Mouse (Mus musculus) neural tube, embryonic 14.5 days (tissue): ENCODE measurements around the gene Rpl34. TPM values are rescaled to one million over a fixed set of nuclear protein-coding genes. Genes with fewer than 3 reads are reported as not detected.
A peak's percentile ranks its signal among the peaks of the same experiment; 100 is the strongest.

Experiments
- ATAC-seq: fragments of 200-750 bp; cut with Nextera tagmentation; 2 replicates; pipeline ENCODE4 v1.8.0; 2017; ENCODE audit warnings: low read depth, mild to moderate bottlenecking, moderate TSS enrichment, moderate library complexity
- H3K27ac ChIP-seq: fragments of 300-500 bp; sonication (generic); 2 replicates; pipeline ENCODE4 v1.5.1; 2014; ENCODE audit warnings: low read depth, mild to moderate bottlenecking, control low read depth, low read length, moderate library complexity, mixed read lengths
- H3K27me3 ChIP-seq: fragments of 300-500 bp; sonication (generic); 2 replicates; pipeline ENCODE4 v1.6.1; 2014; ENCODE audit warnings: low read length; ENCODE audit not compliant: control insufficient read depth, insufficient read depth
- H3K36me3 ChIP-seq: fragments of 300-500 bp; sonication (generic); 2 replicates; pipeline ENCODE4 v1.6.1; 2014; ENCODE audit warnings: low read length, mixed read lengths; ENCODE audit not compliant: control insufficient read depth, insufficient read depth
- H3K4me1 ChIP-seq: fragments of 300-500 bp; sonication (generic); 2 replicates; pipeline ENCODE4 v1.6.1; 2014; ENCODE audit warnings: low read length; ENCODE audit not compliant: control insufficient read depth, insufficient read depth
- H3K4me2 ChIP-seq: fragments of 300-500 bp; sonication (generic); 2 replicates; pipeline ENCODE4 v1.6.1; 2014; ENCODE audit warnings: mild to moderate bottlenecking, low read depth, low read length, control low read depth
- H3K4me3 ChIP-seq: fragments of 300-500 bp; sonication (generic); 2 replicates; pipeline ENCODE4 v1.5.1; 2014; ENCODE audit warnings: low read depth, low read length, control low read depth, mixed read lengths
- H3K9ac ChIP-seq: fragments of 300-500 bp; sonication (generic); replicated peaks from 2 replicates; pipeline ENCODE4 v1.6.1; 2014; ENCODE audit warnings: low read depth, mild to moderate bottlenecking, control low read depth, low read length, mixed read lengths
- H3K9me3 ChIP-seq: fragments of 300-500 bp; sonication (generic); 2 replicates; pipeline ENCODE4 v1.6.1; 2016; ENCODE audit warnings: low read length; ENCODE audit not compliant: control insufficient read depth
- WGBS: fragments of 180-500 bp; shearing (Covaris S2); extraction: QIAGEN DNeasy Blood & Tissue Kit; methylation state at CpG from one replicate; pipeline ENCODE4 v1.1.7; 2014; 5-methylcytosine and 5-hydroxymethylcytosine counted together
- polyA plus RNA-seq: library from polyadenylated mRNA; unstranded; fragments of >200 nt; fragmentation: Nextera tagmentation; extraction: Ambion mirVana; gene quantifications from 2 replicates; pipeline ENCODE4 v1.2.1, GENCODE M21; 2014

Gene Rpl34
- polyA plus RNA-seq, 1 experiment from 2014 or later, result 577 TPM

DNA sequence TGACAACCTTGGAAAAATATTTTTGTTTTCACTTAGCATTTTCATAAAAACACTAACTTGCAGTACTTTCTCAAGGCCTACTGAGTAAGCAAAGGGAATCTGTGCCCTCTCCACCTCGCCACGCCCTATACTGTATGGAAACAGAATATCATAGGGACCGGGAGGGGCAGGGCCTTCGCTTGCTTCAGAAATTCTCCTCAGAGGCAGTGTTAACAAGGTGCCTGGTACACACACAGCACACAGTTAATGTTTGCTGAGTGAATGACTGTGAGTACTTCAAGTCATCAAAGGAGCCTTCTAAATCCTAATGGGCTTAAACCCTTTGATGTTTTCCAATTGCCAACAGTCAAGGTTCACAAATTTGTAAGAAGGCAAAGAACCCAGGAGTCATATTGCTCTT, 11.3 kb downstream of the Rpl34 start:
- no peak for ATAC-seq
- no peak overlapping the region for H3K4me3 ChIP-seq
- H3K9me3 ChIP-seq, result no peaks in the 10 kb centered on the region
- H3K9ac ChIP-seq, result no peak overlapping the region
- 89% methylated on average over 4 of the region's 4 CpGs for WGBS
- H3K4me2 ChIP-seq, result no peak overlapping the region
- no peaks in the 10 kb centered on the region for H3K4me1 ChIP-seq
- H3K27me3 ChIP-seq, result no peaks in the 10 kb centered on the region
- no peak overlapping the region for H3K27ac ChIP-seq
- no peaks in the 10 kb centered on the region for H3K36me3 ChIP-seq

DNA sequence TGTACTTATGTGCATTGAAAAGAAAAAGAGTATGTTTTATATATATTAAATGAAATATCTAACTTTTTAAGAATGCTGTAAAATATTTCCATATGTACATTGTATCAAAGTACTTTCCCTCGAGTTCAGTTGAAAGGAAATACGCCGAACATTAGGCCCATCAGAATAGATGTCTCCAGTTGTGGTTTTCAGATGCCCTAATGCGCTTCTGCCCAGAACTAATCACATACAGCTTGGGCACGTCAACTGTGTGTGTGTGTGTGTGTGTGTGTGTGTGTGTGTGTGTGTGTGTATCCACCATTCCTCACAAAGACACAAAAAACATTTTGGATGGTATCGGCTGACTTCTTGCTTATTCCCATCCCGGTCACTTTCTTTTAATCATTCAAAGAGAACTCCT, 13.6 kb downstream of the Rpl34 start:
- Histone ChIP-seq H3K4me1 (no peaks in the 10 kb centered on the region), H3K36me3 (no peaks in the 10 kb centered on the region), H3K9ac (no peak overlapping the region), H3K9me3 (no peaks in the 10 kb centered on the region), H3K4me2 (no peak overlapping the region), H3K4me3 (no peak overlapping the region), H3K27me3 (no peaks in the 10 kb centered on the region), H3K27ac (no peak overlapping the region)
- no peak for ATAC-seq
- 87% methylated on average over 7 of the region's 7 CpGs for WGBS

GRCm38 (mm10) chr3:130714775-130715568, 15.2 kb downstream of the Rpl34 start:
- Histone ChIP-seq H3K4me1 (no peaks in the 10 kb centered on the region), H3K9me3 (no peaks in the 10 kb centered on the region), H3K27me3 (no peaks in the 10 kb centered on the region), H3K36me3 (no peaks in the 10 kb centered on the region), H3K4me2 (peak overlapping the region; percentile 39), H3K9ac (no peak overlapping the region), H3K27ac (no peak overlapping the region), H3K4me3 (0 out of 2 replicates have a peak overlapping the region, but pooled peaks have one; percentile 16)
- WGBS, result 20% methylated on average over 22 of the region's 22 CpGs
- no peak for ATAC-seq

GRCm38 (mm10) chr3:130712891-130713290, 17.3 kb downstream of the Rpl34 start:
- no peaks in the 10 kb centered on the region for H3K27me3 ChIP-seq
- no peak overlapping the region for H3K9ac ChIP-seq
- H3K4me2 ChIP-seq, result no peak overlapping the region
- no peaks in the 10 kb centered on the region for H3K36me3 ChIP-seq
- no peaks in the 10 kb centered on the region for H3K9me3 ChIP-seq
- 69% methylated on average over 6 of the region's 6 CpGs for WGBS
- no peak overlapping the region for H3K4me3 ChIP-seq
- H3K4me1 ChIP-seq, result peaks cover 7% of the 10 kb centered on the region
- no peak overlapping the region for H3K27ac ChIP-seq
- ATAC-seq, result no peak

DNA sequence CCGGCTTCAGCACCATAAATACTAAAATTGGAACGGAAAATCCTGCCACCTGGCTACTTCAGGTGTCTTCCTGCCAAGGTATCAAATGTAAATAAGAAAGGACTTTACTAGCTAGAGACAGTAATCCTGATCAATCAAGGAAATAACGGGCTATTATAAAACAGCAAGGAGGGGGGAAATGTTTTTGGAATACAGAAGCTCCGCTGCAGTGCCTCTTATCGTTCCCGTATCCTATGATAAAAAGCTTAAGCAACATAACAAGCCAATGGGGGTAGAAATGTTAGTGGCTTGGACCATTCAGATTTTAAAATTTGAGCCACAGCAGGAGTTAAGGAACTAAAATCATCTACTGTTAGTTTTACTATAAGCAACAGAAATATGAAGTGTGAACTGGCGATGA, 20.1 kb downstream of the Rpl34 start:
- Histone ChIP-seq H3K27me3 (no peaks in the 10 kb centered on the region), H3K27ac (no peak overlapping the region), H3K4me2 (peak overlapping the region; percentile 83; the same call in 1 of the 2 replicates), H3K4me1 (peaks cover 16% of the 10 kb centered on the region), H3K4me3 (no peak overlapping the region), H3K36me3 (no peaks in the 10 kb centered on the region), H3K9me3 (no peaks in the 10 kb centered on the region), H3K9ac (no peak overlapping the region)
- WGBS, result 58% methylated on average over 7 of the region's 7 CpGs
- ATAC-seq, result no peak

GRCm38 (mm10) chr3:130708967-130709924, 21.0 kb downstream of the Rpl34 start, which contains the start of gene Ostc:
Gene Ostc (minus strand): TSS chr3:130709444.
- peak within 1 kb of the TSS; percentile 84 for H3K4me3 ChIP-seq
- peak within 1 kb of the TSS; percentile 76 for H3K27ac ChIP-seq
- peak within 1 kb of the TSS; percentile 77 for H3K9ac ChIP-seq
- no peaks in the 10 kb centered on the region for H3K27me3 ChIP-seq
- H3K4me1 ChIP-seq, result peaks cover 16% of the 10 kb centered on the region
- H3K4me2 ChIP-seq, result peak within 1 kb of the TSS; percentile 83
- no peaks in the 10 kb centered on the region for H3K36me3 ChIP-seq
- WGBS, result under 1% methylated on average over 45 of the region's 45 CpGs
- ATAC-seq, result peak; percentile 97
- H3K9me3 ChIP-seq, result no peaks in the 10 kb centered on the region

DNA sequence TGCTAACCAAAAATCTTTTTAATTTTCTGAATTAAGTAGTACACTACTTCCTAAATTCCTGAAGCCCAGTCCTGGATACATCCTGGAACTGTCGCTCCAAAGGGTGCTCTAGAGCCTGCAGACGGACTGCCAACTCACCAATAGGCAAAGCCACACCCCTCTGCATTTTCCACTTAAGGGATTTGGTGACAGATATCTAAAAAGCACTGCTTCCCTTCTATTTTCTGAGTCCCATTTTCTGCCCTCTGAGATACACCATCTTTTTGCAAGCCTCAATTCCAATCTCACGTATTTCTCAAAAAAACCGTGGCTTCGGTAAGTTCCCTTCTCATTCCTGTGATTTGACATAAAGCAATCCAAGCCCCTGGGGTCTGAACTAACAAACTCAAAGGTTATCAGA, 21.7 kb downstream of the Rpl34 start:
- H3K36me3 ChIP-seq, result peaks cover 3% of the 10 kb centered on the region; the same call in 1 of the 2 replicates
- H3K27ac ChIP-seq, result peak overlapping the region; percentile 76; the same call in 1 of the 2 replicates
- ATAC-seq, result no peak
- 1% methylated on average over 5 of the region's 5 CpGs for WGBS
- H3K27me3 ChIP-seq, result no peaks in the 10 kb centered on the region
- H3K4me2 ChIP-seq, result peak overlapping the region; percentile 83
- peak overlapping the region; percentile 77 for H3K9ac ChIP-seq
- H3K4me3 ChIP-seq, result peak overlapping the region; percentile 84
- H3K4me1 ChIP-seq, result peaks cover 16% of the 10 kb centered on the region
- H3K9me3 ChIP-seq, result no peaks in the 10 kb centered on the region

DNA sequence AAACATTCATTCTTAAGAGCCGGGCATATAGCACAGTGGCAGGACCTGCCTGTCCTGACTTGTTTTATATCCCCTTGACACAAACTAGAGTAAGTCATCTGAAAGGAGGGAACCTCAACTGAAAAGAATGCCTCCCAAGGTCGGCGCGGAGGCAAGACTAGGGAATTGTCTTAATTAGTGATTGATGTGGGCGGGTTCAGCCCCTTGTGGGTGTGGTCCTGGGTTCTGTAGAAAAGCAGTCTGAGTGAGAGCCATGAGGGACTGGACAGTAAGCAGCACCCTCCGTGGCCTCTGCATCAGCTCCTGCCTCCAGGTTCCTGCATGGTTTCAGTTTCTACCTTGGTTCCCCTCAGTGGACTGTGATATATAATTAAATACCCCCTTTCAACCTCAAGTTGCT, 27.9 kb downstream of the Rpl34 start:
- ATAC-seq, result no peak
- Histone ChIP-seq H3K27ac (no peak overlapping the region), H3K4me3 (no peak overlapping the region), H3K27me3 (no peaks in the 10 kb centered on the region), H3K9me3 (no peaks in the 10 kb centered on the region), H3K9ac (no peak overlapping the region), H3K4me1 (peaks cover 4% of the 10 kb centered on the region; the same call in 1 of the 2 replicates), H3K36me3 (peaks cover 36% of the 10 kb centered on the region), H3K4me2 (no peak overlapping the region)
- 72% methylated on average over 6 of the region's 6 CpGs for WGBS
